Mouse (Mus musculus) kidney, embryonic 16.5 days (tissue): Measurements from ENCODE around the gene Zfp566. TPM values are rescaled to one million over a fixed set of nuclear protein-coding genes. Genes with fewer than 3 reads are reported as not detected.

ENCODE experiments used
- microRNA-seq: library from miRNA; unstranded; fragments of <30 nt; microRNA quantifications from one replicate; pipeline ENCODE4, GENCODE M21; 2016
- polyA plus RNA-seq: library from polyadenylated mRNA; unstranded; fragments of >200 nt; fragmentation: Nextera tagmentation; extraction: Ambion mirVana; gene quantifications from 2 replicates; pipeline ENCODE4 v1.2.1, GENCODE M21; 2015

Gene Zfp566
- polyA plus RNA-seq, 1 experiment from 2014 or later = 13.6 TPM

Small RNA genes within 50 kb of the gene (microRNA-seq; reads per million reads assigned to microRNA genes)
- gene Gm23368 = not detected

Other genes with a start within 250 kb of the Zfp566 start
- 6.0 and 6.4 TPM in 2 replicates for gene Zfp940, start 236.9 kb downstream of the Zfp566 start, polyA plus RNA-seq
- 8.0 and 9.3 TPM in 2 replicates for gene Zfp420, start 230.5 kb downstream of the Zfp566 start, polyA plus RNA-seq
- gene Zfp27, start 184.0 kb downstream of the Zfp566 start, polyA plus RNA-seq = 12.0 and 12.1 TPM in 2 replicates
- gene Zfp383, start 182.3 kb downstream of the Zfp566 start, polyA plus RNA-seq = 5.3 and 5.7 TPM in 2 replicates
- 11.4 and 14.2 TPM in 2 replicates for gene Zfp74, start 136.4 kb downstream of the Zfp566 start, polyA plus RNA-seq
- gene Zfp568, start 106.6 kb downstream of the Zfp566 start, polyA plus RNA-seq = 15.8 and 16.5 TPM in 2 replicates
- gene Zfp14, start 39.1 kb downstream of the Zfp566 start, polyA plus RNA-seq = 4.1 TPM in 2 replicates
- gene Zfp82, start 17.6 kb downstream of the Zfp566 start, polyA plus RNA-seq = 5.8 and 6.6 TPM in 2 replicates
- 1.6 and 2.1 TPM in 2 replicates for gene Gm26920, start 117 bp downstream of the Zfp566 start, polyA plus RNA-seq
- 112 and 116 TPM in 2 replicates for gene Zfp260, start 4.2 kb upstream of the Zfp566 start, polyA plus RNA-seq
- 11.7 and 12.0 TPM in 2 replicates for gene Zfp382, start 31.4 kb upstream of the Zfp566 start, polyA plus RNA-seq
- gene Zfp146, start 79.2 kb upstream of the Zfp566 start, polyA plus RNA-seq = 12.6 and 15.6 TPM in 2 replicates
- gene Cox7a1, start 93.6 kb upstream of the Zfp566 start, polyA plus RNA-seq = 11.7 and 13.8 TPM in 2 replicates
- gene Capns1, start 108.3 kb upstream of the Zfp566 start, polyA plus RNA-seq = 105 and 111 TPM in 2 replicates
- gene Polr2i, start 141.4 kb upstream of the Zfp566 start, polyA plus RNA-seq = 145 and 146 TPM in 2 replicates
- 180 and 206 TPM in 2 replicates for gene Tbcb, start 141.7 kb upstream of the Zfp566 start, polyA plus RNA-seq
- not detected in 2 replicates for gene Ovol3, start 145.2 kb upstream of the Zfp566 start, polyA plus RNA-seq
- gene Thap8, start 189.6 kb upstream of the Zfp566 start, polyA plus RNA-seq = 0.27 and 0.57 TPM in 2 replicates
- gene Wdr62, start 189.9 kb upstream of the Zfp566 start, polyA plus RNA-seq = 9.7 and 10.8 TPM in 2 replicates
- 27.2 and 45.3 TPM in 2 replicates for gene Clip3, start 201.2 kb upstream of the Zfp566 start, polyA plus RNA-seq
- 106 and 107 TPM in 2 replicates for gene Alkbh6, start 218.2 kb upstream of the Zfp566 start, polyA plus RNA-seq
- gene Syne4, start 224.3 kb upstream of the Zfp566 start, polyA plus RNA-seq = 129 and 136 TPM in 2 replicates
- gene E130208F15Rik, start 231.2 kb upstream of the Zfp566 start, polyA plus RNA-seq = 2.3 and 3.7 TPM in 2 replicates
- 17.2 and 18.1 TPM in 2 replicates for gene Sdhaf1, start 233.4 kb upstream of the Zfp566 start, polyA plus RNA-seq